Mouse (Mus musculus): ENCODE results near the gene Ildr2. TPM values are rescaled to one million over a fixed set of nuclear protein-coding genes. Genes with fewer than 3 reads are reported as not detected.

Ildr2 gene
- polyA plus RNA-seq, 1 experiment from 2014 or later, result 6.5 TPM

Other genes with a start within 250 kb of the Ildr2 start
- gene Dusp27, start 126.2 kb upstream of the Ildr2 start, polyA plus RNA-seq (2015; fragmentation: Nextera tagmentation; extraction: Ambion mirVana), result 1.2 and 1.3 TPM in 2 replicates
- 0.17 TPM in 1 of 2 replicates, not detected in the other for gene Gpa33, start 123.9 kb upstream of the Ildr2 start, polyA plus RNA-seq (2015; fragmentation: Nextera tagmentation; extraction: Ambion mirVana)
- not detected in 2 replicates for gene Mael, start 15.4 kb upstream of the Ildr2 start, polyA plus RNA-seq (2015; fragmentation: Nextera tagmentation; extraction: Ambion mirVana)
- gene Tada1, start 125.0 kb downstream of the Ildr2 start, polyA plus RNA-seq (2015; fragmentation: Nextera tagmentation; extraction: Ambion mirVana), result 79.8 and 83.0 TPM in 2 replicates
- gene Pogk, start 155.7 kb downstream of the Ildr2 start, polyA plus RNA-seq (2015; fragmentation: Nextera tagmentation; extraction: Ambion mirVana), result 41.1 and 45.5 TPM in 2 replicates
- gene Gm4846, start 243.4 kb downstream of the Ildr2 start, polyA plus RNA-seq (2015; fragmentation: Nextera tagmentation; extraction: Ambion mirVana), result not detected in 2 replicates